Mouse (Mus musculus) spleen, adult 2 months (tissue): ENCODE measurements around the gene Gtf2ird2.

Experiments
- CTCF ChIP-seq: fragments of 200-500 bp; IDR thresholded peaks from 2 replicates; pipeline ENCODE4 v1.5.1; 2011; ENCODE audit warnings: mild to moderate bottlenecking, inconsistent platforms; ENCODE audit not compliant: insufficient read depth, insufficient read length, insufficient replicate concordance; ENCODE audit errors: extremely low read depth
- POLR2A ChIP-seq: fragments of 200-500 bp; IDR thresholded peaks from 2 replicates; pipeline ENCODE4 v1.6.1; 2011; ENCODE audit warnings: low read depth, low read length, inconsistent platforms

DNA sequence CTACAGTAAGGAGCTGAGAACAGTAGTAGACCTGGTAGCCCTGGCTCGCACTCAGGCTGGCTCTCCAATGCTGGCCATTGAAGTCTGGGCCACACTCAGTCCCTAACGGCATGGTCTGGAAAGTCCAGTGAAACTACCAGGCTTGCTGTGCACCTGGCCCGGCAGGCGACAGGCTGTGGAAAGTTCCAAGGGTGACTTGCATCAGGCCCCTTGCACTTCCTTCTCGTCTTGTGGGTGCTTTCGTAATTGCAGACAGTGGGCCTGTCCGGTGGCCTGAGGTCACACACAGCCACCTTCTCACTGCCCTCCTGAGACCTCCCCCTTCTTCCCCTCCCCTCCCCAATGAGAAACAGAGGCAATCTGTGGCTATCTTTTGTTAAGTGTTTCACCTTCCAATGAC lies 48.7 kb downstream of the Gtf2ird2 start:
- TF ChIP-seq CTCF (no peak), POLR2A (no peak)
